Mouse (Mus musculus) spleen, adult 2 months (tissue): ENCODE results near the gene Ppp2r5b. TPM values are rescaled to one million over a fixed set of nuclear protein-coding genes. Genes with fewer than 3 reads are reported as not detected.

Source experiments
- DNase-seq, 2 experiments: peaks; one replicate each; pipeline versions ENCODE4 v3.0.0 to v3.0.0-alpha.2; 2012 to 2021; ENCODE audit warnings: low spot score in 2 of 2, low read depth in 1 of 2
- H3K27ac ChIP-seq: fragments of 200-500 bp; 2 replicates; pipeline ENCODE4 v1.5.1; 2012; ENCODE audit warnings: low read length, inconsistent platforms; ENCODE audit not compliant: insufficient read depth
- H3K27me3 ChIP-seq: fragments of 200-500 bp; 2 replicates; pipeline ENCODE4 v1.6.1; 2012; ENCODE audit warnings: mild to moderate bottlenecking, moderate library complexity, low read length, inconsistent platforms; ENCODE audit not compliant: control insufficient read depth, insufficient read depth
- H3K36me3 ChIP-seq: fragments of 200-500 bp; 2 replicates; pipeline ENCODE4 v1.6.1; 2012; ENCODE audit warnings: mild to moderate bottlenecking, low read length, inconsistent platforms; ENCODE audit not compliant: control insufficient read depth, insufficient read depth
- H3K4me1 ChIP-seq: fragments of 200-500 bp; 2 replicates; pipeline ENCODE4 v1.6.1; 2011; ENCODE audit warnings: inconsistent platforms; ENCODE audit not compliant: control insufficient read depth, insufficient read depth, insufficient read length
- H3K4me3 ChIP-seq: fragments of 200-500 bp; 2 replicates; pipeline ENCODE4 v1.5.1; 2011; ENCODE audit warnings: mild to moderate bottlenecking, inconsistent platforms; ENCODE audit not compliant: insufficient read depth, insufficient read length; ENCODE audit errors: extremely low read depth
- CTCF ChIP-seq: fragments of 200-500 bp; IDR thresholded peaks from 2 replicates; pipeline ENCODE4 v1.5.1; 2011; ENCODE audit warnings: mild to moderate bottlenecking, inconsistent platforms; ENCODE audit not compliant: insufficient read depth, insufficient read length, insufficient replicate concordance; ENCODE audit errors: extremely low read depth
- POLR2A ChIP-seq: fragments of 200-500 bp; IDR thresholded peaks from 2 replicates; pipeline ENCODE4 v1.6.1; 2011; ENCODE audit warnings: low read depth, low read length, inconsistent platforms
- WGBS: fragments of 180-500 bp; shearing (Covaris S2); methylation state at CpG from one replicate; pipeline ENCODE4 v1.1.7; 2018; 5-methylcytosine and 5-hydroxymethylcytosine counted together
- polyA plus RNA-seq: library from polyadenylated mRNA; depleted of rRNA; stranded (reverse); fragments of >200 nt; gene quantifications from 2 replicates; pipeline ENCODE4 v1.2.3, GENCODE M21; 2012

Gene Ppp2r5b
- polyA plus RNA-seq, 1 experiment = 36.9 TPM

DNA sequence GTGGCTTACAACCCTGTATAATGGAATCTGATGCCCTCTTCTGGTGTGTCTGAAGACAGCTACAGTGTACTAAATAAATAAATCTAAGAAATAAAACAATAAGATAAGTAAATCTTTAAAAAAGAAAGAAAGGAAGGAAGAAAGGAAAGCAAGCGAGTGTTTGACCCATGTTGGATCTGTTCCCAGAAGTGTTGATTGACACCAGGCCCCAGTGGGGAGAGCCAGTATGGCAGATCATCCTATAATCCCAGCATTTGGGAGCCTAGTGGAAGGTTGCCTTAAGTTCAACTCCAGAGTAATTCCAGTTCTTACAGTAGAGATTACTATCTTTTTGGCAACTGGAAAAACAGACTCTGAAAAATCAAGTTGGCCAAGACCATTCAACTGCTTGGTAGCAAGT lies 10.1 kb upstream of the Ppp2r5b start:
- WGBS = 90% methylated on average over 1 of the region's 1 CpGs
- Histone ChIP-seq H3K4me3 (no peak overlapping the region), H3K27me3 (no peaks in the 10 kb centered on the region), H3K4me1 (peaks cover 4% of the 10 kb centered on the region; the same call in 1 of the 2 replicates), H3K36me3 (peaks cover 41% of the 10 kb centered on the region), H3K27ac (no peak overlapping the region)
- TF ChIP-seq CTCF = no peak
- TF ChIP-seq POLR2A = no peak
- no peak for DNase-seq

DNA sequence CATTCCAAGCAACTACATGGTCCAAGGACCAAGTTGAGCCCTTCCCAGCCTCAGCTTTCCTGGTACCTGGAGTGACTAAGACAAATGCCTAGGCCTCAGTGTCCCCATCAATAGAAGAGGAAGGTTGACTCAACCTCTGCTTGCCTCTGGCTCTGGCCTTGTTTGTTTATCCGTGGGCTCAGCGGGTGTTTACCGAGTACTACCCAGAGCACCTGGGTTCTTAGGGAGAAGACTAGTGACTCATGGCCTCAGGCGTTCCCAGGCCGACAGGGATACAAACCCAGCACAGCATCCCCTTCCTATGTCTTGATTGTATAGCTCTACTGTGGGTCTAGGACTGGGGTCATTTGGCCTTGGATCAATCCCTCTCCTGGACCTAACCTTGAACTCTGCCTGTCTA lies 7.6 kb upstream of the Ppp2r5b start:
- peaks cover 28% of the 10 kb centered on the region for H3K36me3 ChIP-seq
- H3K27ac ChIP-seq = no peak overlapping the region

DNA sequence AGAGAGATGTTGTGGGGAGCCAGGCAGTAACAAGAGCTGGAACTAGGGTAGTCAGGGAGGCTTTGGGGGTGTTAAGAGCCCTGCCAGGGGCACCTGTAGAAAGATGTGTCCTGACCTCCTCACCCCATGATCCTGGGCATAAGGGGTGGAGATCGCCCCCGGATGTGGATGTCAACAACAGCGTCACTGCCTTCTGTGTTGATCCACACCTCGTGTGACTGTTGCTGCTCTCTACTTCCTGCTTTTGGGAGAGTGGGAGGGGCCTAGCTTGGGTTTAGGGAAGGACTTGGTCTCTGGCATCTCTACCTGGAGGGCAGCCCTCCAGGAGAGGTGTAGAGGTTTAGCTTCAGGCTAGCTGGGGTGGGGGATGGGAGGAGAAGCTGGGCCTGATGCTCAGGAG lies 6.6 kb upstream of the Ppp2r5b start:
- no peaks in the 10 kb centered on the region for H3K27me3 ChIP-seq
- no peak for TF ChIP-seq POLR2A
- no peak for TF ChIP-seq CTCF
- peaks cover 4% of the 10 kb centered on the region; the same call in 1 of the 2 replicates for H3K4me1 ChIP-seq
- peak overlapping the region; percentile 81 for H3K27ac ChIP-seq
- peaks cover 20% of the 10 kb centered on the region for H3K36me3 ChIP-seq
- peak overlapping the region; percentile 88 for H3K4me3 ChIP-seq
- WGBS = 3% methylated on average over 4 of the region's 4 CpGs
- peak; percentile 58 to 79 for DNase-seq

More for the DNA sequence above, 7.6 kb upstream of the Ppp2r5b start:
- no peaks in the 10 kb centered on the region for H3K27me3 ChIP-seq
- TF ChIP-seq POLR2A = no peak
- no peak for TF ChIP-seq CTCF
- no peak overlapping the region for H3K4me3 ChIP-seq
- peaks cover 4% of the 10 kb centered on the region; the same call in 1 of the 2 replicates for H3K4me1 ChIP-seq
- no peak for DNase-seq
- 94% methylated on average over 5 of the region's 5 CpGs for WGBS

DNA sequence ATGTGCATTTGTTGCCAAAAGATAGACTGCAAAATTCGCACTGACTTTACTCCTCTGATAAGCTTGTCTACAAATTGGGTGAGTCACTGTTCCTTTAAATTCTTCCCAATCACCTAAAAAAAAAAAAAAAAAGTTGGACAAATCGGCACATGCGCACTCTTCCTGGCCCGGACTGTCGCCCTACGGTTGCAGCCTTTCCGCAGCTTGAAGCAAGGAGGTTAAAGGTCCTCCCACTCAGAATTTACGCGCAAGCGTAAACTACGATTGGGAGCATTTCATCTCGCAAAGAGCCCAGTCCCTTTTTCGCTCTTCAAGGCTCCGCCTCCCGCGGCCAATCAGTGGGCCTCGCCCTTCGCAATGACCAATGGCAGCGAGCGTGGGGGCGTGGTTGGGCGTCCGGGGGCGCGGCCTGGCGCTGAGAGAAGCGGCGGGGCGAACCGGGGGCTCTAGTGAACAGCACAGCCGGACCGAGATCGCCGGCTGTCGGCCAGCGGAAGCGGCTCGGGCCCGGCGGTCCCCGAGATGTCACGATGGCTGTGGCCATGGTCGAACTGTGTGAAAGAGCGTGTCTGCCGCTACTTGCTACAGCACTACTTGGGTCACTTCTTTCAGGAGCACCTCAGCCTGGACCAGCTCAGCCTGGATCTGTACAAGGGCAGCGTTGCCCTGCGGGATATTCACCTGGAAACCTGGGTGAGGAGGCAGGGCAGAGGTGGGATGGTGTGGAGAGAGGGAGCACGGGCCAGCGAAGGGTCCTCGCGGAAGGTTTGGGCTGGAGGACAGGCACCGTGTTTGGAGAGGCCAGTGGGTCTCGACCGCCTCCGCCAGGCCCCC lies 5.8 kb upstream of the Ppp2r5b start, which contains the start of gene Atg2a:
TSS of gene Atg2a (plus strand) at position 395 of the 834 bp plus-strand sequence.
- no peaks in the 10 kb centered on the region for H3K27me3 ChIP-seq
- peak within 1 kb of the TSS; percentile 81 for H3K27ac ChIP-seq
- H3K4me1 ChIP-seq = peaks cover 5% of the 10 kb centered on the region; the same call in 1 of the 2 replicates
- H3K4me3 ChIP-seq = peak within 1 kb of the TSS; percentile 88
- TF ChIP-seq POLR2A (peak; percentile 51), CTCF (no peak)
- WGBS = under 1% methylated on average over 55 of the region's 55 CpGs
- peak; percentile 98 to 99 for DNase-seq
- H3K36me3 ChIP-seq = peaks cover 14% of the 10 kb centered on the region

DNA sequence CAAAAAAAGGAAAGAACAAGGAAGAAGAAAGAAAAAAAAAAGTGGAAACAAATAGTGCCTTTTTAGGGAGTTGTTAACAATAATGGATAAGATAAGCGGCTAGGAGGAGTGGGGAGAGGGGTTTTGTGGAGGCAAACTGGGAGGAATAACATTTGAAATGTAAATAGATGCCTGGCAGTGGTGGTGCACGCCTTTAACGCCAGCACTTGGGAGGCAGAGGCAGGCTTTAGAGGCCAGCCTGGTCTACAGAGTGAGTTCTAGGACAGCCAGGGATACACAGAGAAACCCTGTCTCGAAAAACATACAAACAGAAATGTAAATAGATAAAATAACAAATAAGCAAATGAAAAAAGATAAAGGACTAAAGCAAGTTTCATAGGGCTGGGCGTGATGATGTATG lies 5.1 kb upstream of the Ppp2r5b start:
- Histone ChIP-seq H3K4me3 (no peak overlapping the region), H3K36me3 (peaks cover 9% of the 10 kb centered on the region), H3K27ac (peak overlapping the region; percentile 35; the same call in 1 of the 2 replicates), H3K4me1 (peaks cover 8% of the 10 kb centered on the region; the same call in 1 of the 2 replicates), H3K27me3 (no peaks in the 10 kb centered on the region)
- no peak for DNase-seq
- 64% methylated on average over 5 of the region's 5 CpGs for WGBS
- no peak for TF ChIP-seq CTCF
- TF ChIP-seq POLR2A = no peak

DNA sequence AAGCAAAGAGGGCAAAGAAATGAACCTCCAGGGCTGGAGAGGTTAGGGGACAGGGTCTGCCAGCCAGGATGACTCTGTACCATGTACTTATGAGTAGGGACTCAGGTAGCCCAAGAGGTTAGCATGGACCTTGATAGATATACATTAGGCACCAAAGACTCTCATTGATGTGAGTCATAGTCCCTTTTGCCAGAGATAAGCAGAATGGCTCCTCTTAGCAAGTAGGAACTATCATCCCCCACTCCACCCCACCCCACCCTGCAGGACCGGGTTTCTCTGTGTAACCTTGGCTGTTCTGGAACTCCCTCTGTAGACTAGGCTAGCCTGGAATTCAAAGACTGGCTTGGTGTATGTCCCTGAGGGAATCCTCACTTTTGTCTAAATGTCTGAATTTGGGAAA lies 4.5 kb upstream of the Ppp2r5b start:
- Histone ChIP-seq H3K27ac (no peak overlapping the region), H3K27me3 (no peaks in the 10 kb centered on the region), H3K36me3 (peaks cover 8% of the 10 kb centered on the region), H3K4me3 (no peak overlapping the region), H3K4me1 (peaks cover 9% of the 10 kb centered on the region; the same call in 1 of the 2 replicates)
- no peak for DNase-seq
- TF ChIP-seq CTCF = no peak
- no peak for TF ChIP-seq POLR2A
- 61% methylated on average over 1 of the region's 1 CpGs for WGBS

DNA sequence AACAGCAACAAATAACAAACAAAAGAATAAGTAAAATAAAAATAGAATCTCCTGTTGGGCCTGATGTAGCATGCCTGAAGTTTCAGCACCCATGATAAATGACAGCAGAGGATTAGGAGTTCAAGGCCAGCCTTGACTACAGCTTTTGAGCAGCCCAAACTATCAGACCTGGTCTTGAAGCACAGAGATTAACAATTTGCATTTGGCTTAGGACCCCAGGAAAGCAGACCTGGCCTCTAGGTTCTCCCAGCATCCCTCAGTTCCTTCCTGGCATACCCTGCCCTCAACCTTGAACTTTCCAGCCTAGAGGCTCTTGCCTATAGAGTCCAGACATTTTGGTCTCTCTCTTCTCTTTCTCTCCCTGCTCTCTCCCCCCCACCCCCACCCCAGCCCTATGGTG lies 3.1 kb upstream of the Ppp2r5b start:
- Histone ChIP-seq H3K27ac (no peak overlapping the region), H3K27me3 (no peaks in the 10 kb centered on the region)

More for the DNA sequence above, 3.1 kb upstream of the Ppp2r5b start:
- no peak for DNase-seq
- Histone ChIP-seq H3K36me3 (no peaks in the 10 kb centered on the region), H3K4me1 (peaks cover 11% of the 10 kb centered on the region; the same call in 1 of the 2 replicates), H3K4me3 (no peak overlapping the region)
- TF ChIP-seq CTCF (no peak), POLR2A (no peak)
